Mouse (Mus musculus): ENCODE measurements around the gene Gimap1. TPM values are rescaled to one million over a fixed set of nuclear protein-coding genes. Genes with fewer than 3 reads are reported as not detected.

The Gimap1 gene
- polyA plus RNA-seq, 1 experiment = not detected

DNA sequence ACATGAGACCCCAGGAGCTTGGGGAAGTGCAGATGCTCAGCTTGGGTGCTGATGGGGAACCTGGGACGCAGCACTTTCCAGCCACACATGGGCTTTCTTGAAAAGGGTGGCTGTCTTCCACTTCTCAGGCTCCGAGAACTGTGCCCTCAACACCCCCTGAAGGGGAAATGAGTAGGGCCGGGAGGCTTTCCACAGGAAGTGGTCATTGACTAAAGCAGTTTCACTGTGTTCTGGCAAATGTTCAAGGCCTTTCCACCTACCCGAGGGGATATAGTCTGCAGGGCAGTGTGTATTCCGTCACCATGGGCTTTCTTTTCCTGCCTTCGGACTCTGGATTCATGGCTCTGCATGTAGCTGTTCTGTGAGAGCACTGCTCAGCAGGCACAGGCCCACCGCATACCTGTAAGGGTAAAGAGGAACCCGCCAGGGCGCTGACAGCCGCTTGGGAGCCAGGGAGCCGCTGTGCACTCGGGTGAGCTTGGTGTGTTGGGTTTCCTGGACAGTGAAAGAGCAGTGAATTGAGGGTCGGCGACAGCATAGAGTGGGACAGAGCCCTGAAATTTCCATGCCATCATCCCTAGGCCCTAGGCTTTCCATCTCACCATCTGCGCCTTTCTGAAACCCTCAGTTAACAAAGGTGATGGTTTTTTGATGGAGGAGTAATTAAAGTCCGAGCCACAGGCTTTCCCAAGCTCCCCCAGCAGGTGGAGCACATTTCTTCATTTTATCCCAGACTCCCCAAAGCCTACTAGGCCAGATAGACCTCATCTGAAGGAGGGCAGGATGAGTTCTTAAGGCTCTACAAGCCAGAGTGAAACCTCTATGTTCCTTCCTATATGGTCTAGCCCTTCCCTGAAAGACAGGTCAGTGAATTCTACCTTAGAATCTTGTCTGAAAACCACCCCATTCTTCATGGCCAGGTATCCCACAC lies 7.4 kb downstream of the Gimap1 start, which contains the start of gene Gimap5:
Gene Gimap5, plus strand, starts transcription at position 239 of the 931 bp plus-strand sequence.
- Histone ChIP-seq H3K9me3 (replicated peaks; ENCODE audit: control insufficient read depth, insufficient read depth, low read length, poor library complexity, severe bottlenecking) (no peaks in the 10 kb centered on the region), H3K9ac (ENCODE audit: low read depth, poor library complexity, severe bottlenecking) (no peak within 1 kb of the TSS), H3K36me3 (ENCODE audit: control insufficient read depth, insufficient read depth, low read length, poor library complexity, severe bottlenecking) (no peaks in the 10 kb centered on the region), H3K4me3 (ENCODE audit: low read depth, low read length) (no peak within 1 kb of the TSS), H3K4me1 (ENCODE audit: control insufficient read depth, insufficient read depth, low read length) (no peaks in the 10 kb centered on the region), H3K27ac (ENCODE audit: insufficient read depth, low read length) (no peak within 1 kb of the TSS), H3K27me3 (ENCODE audit: control insufficient read depth, insufficient read depth, low read length, poor library complexity, severe bottlenecking) (no peaks in the 10 kb centered on the region)
- TF ChIP-seq CTCF (IDR thresholded peaks at IDR 0.05; ENCODE audit: low read depth, low read length) (peak; percentile 27), POLR2A (IDR thresholded peaks at IDR 0.05; ENCODE audit: insufficient read depth, low read length) (no peak)

DNA sequence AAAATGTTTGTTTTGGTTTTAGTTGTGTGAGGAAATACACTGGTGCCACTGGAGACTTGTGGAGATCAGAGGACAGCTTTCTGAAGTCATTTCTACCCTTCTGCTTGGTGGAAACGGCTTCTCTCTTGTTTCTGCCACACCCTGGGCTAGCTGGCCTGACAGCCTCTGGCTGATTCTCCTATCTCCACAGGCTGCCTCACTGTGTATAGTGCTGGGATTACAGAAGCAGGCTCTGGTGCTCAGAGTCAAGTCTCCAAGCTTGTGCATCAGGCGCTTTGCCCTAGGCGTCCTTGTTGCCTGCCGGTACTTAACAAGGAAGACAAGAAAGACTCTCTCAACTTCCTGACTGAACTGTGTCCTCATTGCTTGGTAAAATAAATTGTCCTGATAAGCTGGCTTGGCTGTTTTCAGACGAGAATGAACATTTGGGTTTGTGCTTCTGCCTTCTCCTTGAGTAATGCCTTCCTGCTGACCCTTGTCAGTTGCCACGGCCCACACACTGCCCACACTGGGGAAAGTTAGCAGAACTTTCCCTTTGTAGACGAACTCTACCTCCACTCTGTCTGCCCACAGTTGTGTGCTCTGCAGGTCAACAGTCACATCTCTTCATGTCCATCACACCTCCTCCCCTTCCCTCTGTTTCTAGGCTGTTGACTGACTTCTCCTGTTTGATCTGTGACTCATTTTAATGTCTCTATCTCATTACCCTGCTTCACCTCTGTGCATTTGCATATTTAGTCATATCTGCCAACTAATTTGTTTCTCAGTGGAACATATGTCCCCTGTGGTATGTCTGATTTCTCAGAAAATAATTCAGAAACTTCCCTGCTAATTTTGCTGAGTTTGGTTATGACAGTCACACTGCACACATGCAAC lies 8.5 kb downstream of the Gimap1 start:
- Histone ChIP-seq H3K4me3 (ENCODE audit: low read depth, low read length) (no peak overlapping the region), H3K36me3 (ENCODE audit: control insufficient read depth, insufficient read depth, low read length, poor library complexity, severe bottlenecking) (no peaks in the 10 kb centered on the region), H3K27me3 (ENCODE audit: control insufficient read depth, insufficient read depth, low read length, poor library complexity, severe bottlenecking) (no peaks in the 10 kb centered on the region), H3K9ac (ENCODE audit: low read depth, poor library complexity, severe bottlenecking) (no peak overlapping the region), H3K9me3 (replicated peaks; ENCODE audit: control insufficient read depth, insufficient read depth, low read length, poor library complexity, severe bottlenecking) (peaks cover 6% of the 10 kb centered on the region), H3K4me1 (ENCODE audit: control insufficient read depth, insufficient read depth, low read length) (no peaks in the 10 kb centered on the region), H3K27ac (ENCODE audit: insufficient read depth, low read length) (no peak overlapping the region)
- TF ChIP-seq EP300 (IDR thresholded peaks at IDR 0.05; ENCODE audit: insufficient read depth, low read depth, low read length) = no peak
- TF ChIP-seq CTCF (IDR thresholded peaks at IDR 0.05; ENCODE audit: low read depth, low read length) = no peak
- TF ChIP-seq POLR2A (IDR thresholded peaks at IDR 0.05; ENCODE audit: insufficient read depth, low read length) = no peak

DNA sequence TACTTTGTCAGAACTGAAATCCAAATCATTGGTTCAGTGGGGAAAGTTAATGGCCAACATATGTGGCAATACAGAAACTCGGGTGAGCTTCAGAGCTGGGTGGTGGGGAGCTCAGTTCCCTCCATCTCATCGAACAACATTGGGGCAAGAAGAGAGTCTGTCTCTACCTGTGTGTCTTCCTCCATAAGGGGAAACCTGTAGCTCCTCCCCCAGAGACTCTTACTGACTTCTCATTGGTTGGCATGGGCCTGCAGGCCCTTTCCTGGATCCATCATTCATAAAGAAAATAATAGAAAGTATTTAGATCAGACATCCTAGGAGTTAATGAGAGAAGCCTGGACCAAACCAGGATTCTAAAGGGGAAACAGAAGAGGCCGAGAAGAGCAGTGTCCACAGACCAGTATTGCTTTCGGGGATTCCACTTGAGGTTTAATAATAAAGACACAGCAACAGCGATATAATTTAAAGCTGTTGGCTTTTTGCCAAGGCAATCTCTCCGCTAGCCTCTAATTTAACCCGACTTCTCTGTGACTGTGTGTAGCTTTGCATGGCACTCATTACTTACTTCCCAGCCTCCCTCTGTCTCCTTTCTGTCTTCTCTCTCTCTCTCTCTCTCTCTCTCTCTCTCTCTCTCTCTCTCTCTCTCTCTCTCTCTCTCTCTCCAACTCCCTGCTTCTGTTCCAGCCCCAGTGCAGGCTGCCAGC lies 24.9 kb downstream of the Gimap1 start:
- Histone ChIP-seq H3K4me1 (ENCODE audit: control insufficient read depth, insufficient read depth, low read length) (peaks cover 3% of the 10 kb centered on the region), H3K9me3 (replicated peaks; ENCODE audit: control insufficient read depth, insufficient read depth, low read length, poor library complexity, severe bottlenecking) (peaks cover 6% of the 10 kb centered on the region), H3K36me3 (ENCODE audit: control insufficient read depth, insufficient read depth, low read length, poor library complexity, severe bottlenecking) (no peaks in the 10 kb centered on the region), H3K4me3 (ENCODE audit: low read depth, low read length) (no peak overlapping the region), H3K9ac (ENCODE audit: low read depth, poor library complexity, severe bottlenecking) (no peak overlapping the region), H3K27me3 (ENCODE audit: control insufficient read depth, insufficient read depth, low read length, poor library complexity, severe bottlenecking) (no peaks in the 10 kb centered on the region), H3K27ac (ENCODE audit: insufficient read depth, low read length) (no peak overlapping the region)
- no peak for TF ChIP-seq CTCF (IDR thresholded peaks at IDR 0.05; ENCODE audit: low read depth, low read length)
- TF ChIP-seq EP300 (IDR thresholded peaks at IDR 0.05; ENCODE audit: insufficient read depth, low read depth, low read length) = no peak
- no peak for TF ChIP-seq POLR2A (IDR thresholded peaks at IDR 0.05; ENCODE audit: insufficient read depth, low read length)

DNA sequence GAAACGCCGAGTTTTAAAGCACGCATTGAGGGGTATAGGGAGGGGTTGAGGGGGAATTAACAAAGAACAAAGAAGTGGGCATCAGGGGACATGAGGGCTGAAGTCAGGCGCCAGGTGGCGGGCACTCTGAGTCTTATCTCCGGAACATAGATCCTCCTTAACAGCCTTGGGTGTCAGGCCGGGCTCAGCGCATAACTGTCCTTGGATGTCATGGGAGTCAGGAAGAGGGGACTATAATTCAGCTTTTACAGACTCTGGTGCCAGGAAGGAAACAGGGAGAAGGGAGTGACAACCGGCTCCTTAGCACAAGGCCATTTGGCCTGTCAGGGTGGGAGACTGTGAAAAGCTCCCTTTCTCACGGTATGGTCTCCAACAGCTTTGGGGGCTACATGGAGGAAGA lies 25.6 kb downstream of the Gimap1 start:
- no peaks in the 10 kb centered on the region for H3K36me3 ChIP-seq (ENCODE audit: control insufficient read depth, insufficient read depth, low read length, poor library complexity, severe bottlenecking)
- TF ChIP-seq EP300 (IDR thresholded peaks at IDR 0.05; ENCODE audit: insufficient read depth, low read depth, low read length) = no peak
- TF ChIP-seq POLR2A (IDR thresholded peaks at IDR 0.05; ENCODE audit: insufficient read depth, low read length) = no peak
- no peak for TF ChIP-seq CTCF (IDR thresholded peaks at IDR 0.05; ENCODE audit: low read depth, low read length)
- H3K4me3 ChIP-seq (ENCODE audit: low read depth, low read length) = no peak overlapping the region
- peaks cover 6% of the 10 kb centered on the region for H3K9me3 ChIP-seq (replicated peaks; ENCODE audit: control insufficient read depth, insufficient read depth, low read length, poor library complexity, severe bottlenecking)
- no peaks in the 10 kb centered on the region for H3K27me3 ChIP-seq (ENCODE audit: control insufficient read depth, insufficient read depth, low read length, poor library complexity, severe bottlenecking)
- peaks cover 3% of the 10 kb centered on the region for H3K4me1 ChIP-seq (ENCODE audit: control insufficient read depth, insufficient read depth, low read length)
- no peak overlapping the region for H3K9ac ChIP-seq (ENCODE audit: low read depth, poor library complexity, severe bottlenecking)
- no peak overlapping the region for H3K27ac ChIP-seq (ENCODE audit: insufficient read depth, low read length)

DNA sequence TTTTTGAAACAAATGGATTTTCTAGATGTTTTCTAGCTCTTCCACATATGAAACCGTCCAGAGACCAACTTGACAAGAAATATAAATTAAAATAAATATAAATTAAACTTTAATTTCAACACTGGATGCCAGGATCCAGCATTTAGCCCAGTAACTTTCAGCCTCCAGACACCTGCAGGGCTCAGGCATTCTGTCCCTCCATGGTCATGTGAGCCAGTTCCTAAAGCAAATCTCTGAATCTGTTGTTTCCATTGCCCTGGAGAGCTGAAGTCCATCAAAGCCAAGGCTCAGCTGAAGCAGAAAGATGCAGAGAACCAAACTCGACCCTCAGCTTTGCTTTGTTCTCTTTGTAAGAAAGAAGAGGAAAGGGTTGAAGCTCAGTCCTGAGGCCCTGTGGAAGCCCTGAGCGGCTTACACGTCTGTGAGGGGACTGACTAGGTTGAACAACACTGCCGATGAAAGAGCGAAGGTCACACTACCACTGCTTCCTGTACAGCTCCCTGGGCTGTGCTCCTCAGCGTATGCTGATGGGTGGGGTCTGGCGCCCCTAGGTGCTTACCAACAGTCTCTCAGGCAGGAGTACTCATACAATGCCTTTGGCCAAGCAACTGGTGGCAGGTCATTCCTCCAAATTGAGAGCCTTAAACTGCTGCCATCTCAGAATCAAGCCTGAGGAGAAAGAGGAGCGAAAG lies 29.5 kb downstream of the Gimap1 start:
- H3K4me1 ChIP-seq (ENCODE audit: control insufficient read depth, insufficient read depth, low read length) = peaks cover 3% of the 10 kb centered on the region
- no peak overlapping the region for H3K27ac ChIP-seq (ENCODE audit: insufficient read depth, low read length)
- TF ChIP-seq EP300 (IDR thresholded peaks at IDR 0.05; ENCODE audit: insufficient read depth, low read depth, low read length) (no peak), POLR2A (IDR thresholded peaks at IDR 0.05; ENCODE audit: insufficient read depth, low read length) (no peak), CTCF (IDR thresholded peaks at IDR 0.05; ENCODE audit: low read depth, low read length) (no peak)
- no peak overlapping the region for H3K4me3 ChIP-seq (ENCODE audit: low read depth, low read length)
- no peaks in the 10 kb centered on the region for H3K36me3 ChIP-seq (ENCODE audit: control insufficient read depth, insufficient read depth, low read length, poor library complexity, severe bottlenecking)
- no peak overlapping the region for H3K9ac ChIP-seq (ENCODE audit: low read depth, poor library complexity, severe bottlenecking)
- H3K27me3 ChIP-seq (ENCODE audit: control insufficient read depth, insufficient read depth, low read length, poor library complexity, severe bottlenecking) = no peaks in the 10 kb centered on the region
- H3K9me3 ChIP-seq (replicated peaks; ENCODE audit: control insufficient read depth, insufficient read depth, low read length, poor library complexity, severe bottlenecking) = peaks cover 6% of the 10 kb centered on the region
